ENCODE assay signal across 21 mouse cellular contexts in genomic region chr17:86433117-86433516, GRCm38 (mm10).
DNase-seq lines count a peak whose midpoint lies in the region; ATAC-seq lines count a peak whose summit lies in the region.
"Had no signal": no experiment of that assay in that cellular context is flagged by ENCODE, and none has a peak within 500 bp of the region (broad histone marks: within the 10 kb centered on the region; RNA-seq: fewer than 3 reads in every experiment).

No protein-coding gene starts in this region.

- WGBS in heart, embryonic 16.5 days, result 28% methylated on average over 2 of the region's 2 CpGs
- WGBS in forebrain, embryonic 11.5 days, result 86% methylated on average over 2 of the region's 2 CpGs

- peaks cover 6% of the 10 kb centered on the region; the same call in 1 of the 2 replicates for H3K9me3 ChIP-seq in heart, embryonic 16.5 days (replicated peaks; ENCODE audit: control insufficient read depth, low read length)
- no peaks in the 10 kb centered on the region for H3K9me3 ChIP-seq in forebrain, embryonic 11.5 days (ENCODE audit: control insufficient read depth, low read length)
- H3K9me3 ChIP-seq: embryonic facial prominence, embryonic 13.5 days; forebrain, embryonic 15.5 days; liver, embryonic 13.5 days; midbrain, embryonic 12.5 days had no signal

- H3K4me1 ChIP-seq in heart, embryonic 16.5 days (ENCODE audit: control insufficient read depth, insufficient read depth, low read length), result peaks cover 37% of the 10 kb centered on the region
- H3K4me1 ChIP-seq in forebrain, embryonic 11.5 days (replicated peaks; ENCODE audit: control insufficient read depth, insufficient read depth, low read length), result no peaks in the 10 kb centered on the region
- H3K4me1 ChIP-seq: embryonic facial prominence, embryonic 13.5 days; liver, embryonic 13.5 days; midbrain, embryonic 12.5 days had no signal

- H3K9ac ChIP-seq in heart, embryonic 16.5 days (ENCODE audit: low read length), result no peak overlapping the region
- H3K9ac ChIP-seq in forebrain, embryonic 11.5 days (ENCODE audit: low read length), result no peak overlapping the region
- H3K9ac ChIP-seq: embryonic facial prominence, embryonic 13.5 days; forebrain, embryonic 15.5 days; liver, embryonic 13.5 days; lung, embryonic 14.5 days; midbrain, embryonic 12.5 days had no signal

- H3K27ac ChIP-seq in heart, embryonic 16.5 days (ENCODE audit: low read length), result peak overlapping the region; percentile 54; the same call in 1 of the 2 replicates
- H3K27ac ChIP-seq in forebrain, embryonic 11.5 days (ENCODE audit: low read depth, low read length), result no peak overlapping the region
- H3K27ac ChIP-seq: embryonic facial prominence, embryonic 13.5 days; kidney, postnatal 0 days; liver, embryonic 13.5 days; macrophage; midbrain, embryonic 12.5 days; stomach, postnatal 0 days had no signal

- H3K27me3 ChIP-seq in heart, embryonic 16.5 days (ENCODE audit: control insufficient read depth, insufficient read depth, low read length), result no peaks in the 10 kb centered on the region
- H3K27me3 ChIP-seq in forebrain, embryonic 11.5 days (ENCODE audit: control insufficient read depth, insufficient read depth, low read length), result no peaks in the 10 kb centered on the region
- H3K27me3 ChIP-seq: embryonic facial prominence, embryonic 13.5 days; forebrain, embryonic 15.5 days; liver, embryonic 13.5 days; Patski had no signal

- DNase-seq in gastrocnemius, adult 18-20 months (ENCODE audit: low spot score), result peak; percentile 29
- no peak for DNase-seq in gastrocnemius, postnatal 4 days (ENCODE audit: low spot score in 2 of 2)
- DNase-seq in heart, postnatal 4 days, result no peak
- peak; percentile 37 for DNase-seq in testis, postnatal 14 days (ENCODE audit: low spot score)
- DNase-seq in testis, postnatal 10 days (ENCODE audit: low spot score), result no peak
- DNase-seq in forebrain, embryonic 11.5 days (ENCODE audit: low spot score), result no peak
- DNase-seq: cerebellum, adult 11 months; cerebellum, postnatal 14 days; kidney, adult 18-20 months; liver, embryonic 13.5 days; lung, embryonic 14.5 days; right cerebral cortex, postnatal 4 days; thymus, postnatal 14 days had no signal

- no peak; the same call in 1 of the 2 replicates for ATAC-seq in heart, embryonic 16.5 days (replicated peaks; ENCODE audit: extremely low read depth, insufficient read depth, low FRiP score)
- ATAC-seq in forebrain, embryonic 11.5 days (replicated peaks; ENCODE audit: low FRiP score), result no peak
- ATAC-seq: Patski had no signal

- no peaks in the 10 kb centered on the region for H3K36me3 ChIP-seq in heart, embryonic 16.5 days (ENCODE audit: control insufficient read depth, insufficient read depth)
- H3K36me3 ChIP-seq in forebrain, embryonic 11.5 days (ENCODE audit: control insufficient read depth, insufficient read depth, low read length), result no peaks in the 10 kb centered on the region
- H3K36me3 ChIP-seq: embryonic facial prominence, embryonic 13.5 days; forebrain, embryonic 15.5 days; liver, embryonic 13.5 days; midbrain, embryonic 12.5 days had no signal

- H3K4me2 ChIP-seq in heart, embryonic 16.5 days (ENCODE audit: low read depth, low read length), result no peak overlapping the region
- no peak overlapping the region for H3K4me2 ChIP-seq in forebrain, embryonic 11.5 days (ENCODE audit: low read depth, low read length, severe bottlenecking)
- H3K4me2 ChIP-seq: embryonic facial prominence, embryonic 13.5 days; forebrain, embryonic 15.5 days; liver, embryonic 13.5 days; lung, embryonic 14.5 days; midbrain, embryonic 12.5 days had no signal

- no peak overlapping the region for H3K4me3 ChIP-seq in heart, embryonic 16.5 days (ENCODE audit: low read length)
- no peak overlapping the region for H3K4me3 ChIP-seq in forebrain, embryonic 11.5 days (ENCODE audit: low read depth, low read length)
- H3K4me3 ChIP-seq: embryonic facial prominence, embryonic 13.5 days; forebrain, embryonic 15.5 days; liver, embryonic 13.5 days; midbrain, embryonic 12.5 days had no signal

Comparison
In these comparisons a context has a peak if more than half of its experiments do, and no peak if none do; other contexts are left out.
1. DNase-seq: peak in gastrocnemius, adult 18-20 months (single experiment) and testis, postnatal 14 days (single experiment); none in gastrocnemius, postnatal 4 days (0 of 2), heart, postnatal 4 days (single experiment), testis, postnatal 10 days (single experiment) and forebrain, embryonic 11.5 days (single experiment).